Mouse (Mus musculus) bone marrow macrophage, adult 2 months (primary cell): ENCODE data around the gene Sbk1.

Experiments
- CTCF ChIP-seq: IDR thresholded peaks from 2 replicates; pipeline ENCODE4 v1.5.1; 2012; ENCODE audit warnings: low read depth, mild to moderate bottlenecking, low read length, moderate library complexity
- POLR2A ChIP-seq: IDR thresholded peaks from 2 replicates; pipeline ENCODE4 v1.6.1; 2012; ENCODE audit warnings: mild to moderate bottlenecking, low read depth, low read length, borderline replicate concordance

GRCm38 (mm10) chr7:126281876-126282682 is 9.7 kb downstream of the Sbk1 start:
- no peak for TF ChIP-seq POLR2A
- no peak for TF ChIP-seq CTCF
